Mouse (Mus musculus) kidney, postnatal 25 days (tissue): ENCODE measurements around the gene B3gnt2.

Source experiments
- DNase-seq, 2 experiments: peaks; one replicate each; pipeline ENCODE4 v3.0.0; 2021; ENCODE audit warnings: mixed read lengths in 2 of 2

The B3gnt2 gene

DNA sequence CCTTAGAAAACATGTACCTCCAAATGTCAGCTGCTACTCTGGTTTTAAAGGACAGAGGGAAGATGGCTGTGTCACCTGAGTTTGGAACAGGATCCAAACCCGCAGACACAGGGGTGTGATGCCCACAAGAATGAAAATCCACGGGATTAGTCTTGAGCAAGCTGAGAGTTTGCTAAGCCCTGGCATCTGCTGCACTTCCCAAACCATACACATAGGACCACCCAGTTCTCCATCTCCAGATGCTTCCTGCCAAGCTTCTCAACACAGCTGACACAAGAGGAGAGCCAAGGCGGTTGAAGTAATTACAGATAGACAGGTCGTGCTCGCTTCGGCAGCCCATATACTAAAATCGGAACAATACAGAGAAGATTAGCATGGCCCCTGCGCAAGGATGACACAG, 7.8 kb upstream of the B3gnt2 start:
- no peak for DNase-seq

GRCm38 (mm10) chr11:22867691-22868090, 6.9 kb upstream of the B3gnt2 start:
- DNase-seq = no peak

- DNase-seq = no peak
Observed at GRCm38 (mm10) chr11:22865635-22866246, 5.0 kb upstream of the B3gnt2 start.

GRCm38 (mm10) chr11:22864305-22865060, 3.7 kb upstream of the B3gnt2 start:
- no peak for DNase-seq

- peak in 1 of 2 experiments; percentile 49 for DNase-seq
Observed at GRCm38 (mm10) chr11:22863581-22863980, 2.8 kb upstream of the B3gnt2 start.

GRCm38 (mm10) chr11:22861315-22861714, 554 bp upstream of the B3gnt2 start:
- DNase-seq = no peak

- peak; percentile 93 to 96 for DNase-seq
Observed at GRCm38 (mm10) chr11:22859633-22860334, 977 bp downstream of the B3gnt2 start.

DNA sequence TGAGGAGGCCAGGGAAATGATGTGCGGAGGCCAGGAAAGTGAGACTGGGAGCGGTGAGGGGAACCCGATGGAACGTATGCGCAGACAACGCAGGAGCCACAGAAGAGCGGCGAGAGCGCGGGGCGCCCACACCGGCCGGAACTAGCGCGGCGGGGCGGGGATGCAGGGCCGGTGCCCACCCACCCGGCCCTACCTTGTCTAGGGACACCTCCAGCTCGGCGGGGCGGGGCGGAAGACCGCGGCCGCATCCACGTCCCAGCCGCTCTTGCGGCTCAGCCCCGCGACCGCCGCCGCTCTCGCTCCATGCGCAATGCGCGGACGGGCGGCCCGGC, 1.5 kb downstream of the B3gnt2 start:
- no peak for DNase-seq

- DNase-seq = peak; percentile 81 to 82
Observed at GRCm38 (mm10) chr11:22858441-22859300, 2.1 kb downstream of the B3gnt2 start.

DNA sequence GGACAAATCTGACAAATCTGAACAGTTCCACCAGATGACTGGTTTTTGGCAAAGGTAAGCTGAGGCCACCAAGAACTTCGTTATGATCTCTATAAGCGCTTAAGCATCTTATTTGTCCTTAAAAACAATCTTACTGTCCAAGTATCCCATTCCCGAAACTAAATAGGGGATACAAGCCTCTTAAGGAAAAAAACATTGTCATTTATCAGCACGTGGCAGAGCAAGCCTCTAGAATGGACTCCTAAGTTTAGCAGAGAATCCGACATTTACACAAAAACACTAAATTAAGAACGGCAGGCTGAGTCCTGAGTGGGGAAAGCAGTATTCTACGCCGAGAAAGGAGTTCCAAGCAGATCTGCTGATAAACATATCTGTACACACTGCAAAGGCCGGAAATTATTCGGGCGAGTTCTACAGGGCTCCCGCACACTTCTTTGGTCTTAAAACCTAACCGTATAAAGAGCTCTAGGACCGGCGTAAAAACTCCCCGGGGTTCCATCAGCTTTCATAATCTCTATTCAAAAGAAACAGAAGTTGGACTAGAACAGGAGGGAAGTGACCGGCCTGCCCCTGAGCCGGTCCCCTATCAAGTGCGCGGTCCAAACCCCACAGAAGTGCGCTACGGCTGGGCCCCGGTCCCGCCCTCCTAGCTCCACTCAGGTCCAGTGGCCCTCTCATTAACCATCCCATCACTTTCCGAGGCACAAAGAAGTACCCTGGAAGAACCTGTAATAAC, 2.9 kb downstream of the B3gnt2 start:
- DNase-seq = peak; percentile 49 to 66

GRCm38 (mm10) chr11:22857106-22857704, 3.6 kb downstream of the B3gnt2 start:
- no peak for DNase-seq

DNA sequence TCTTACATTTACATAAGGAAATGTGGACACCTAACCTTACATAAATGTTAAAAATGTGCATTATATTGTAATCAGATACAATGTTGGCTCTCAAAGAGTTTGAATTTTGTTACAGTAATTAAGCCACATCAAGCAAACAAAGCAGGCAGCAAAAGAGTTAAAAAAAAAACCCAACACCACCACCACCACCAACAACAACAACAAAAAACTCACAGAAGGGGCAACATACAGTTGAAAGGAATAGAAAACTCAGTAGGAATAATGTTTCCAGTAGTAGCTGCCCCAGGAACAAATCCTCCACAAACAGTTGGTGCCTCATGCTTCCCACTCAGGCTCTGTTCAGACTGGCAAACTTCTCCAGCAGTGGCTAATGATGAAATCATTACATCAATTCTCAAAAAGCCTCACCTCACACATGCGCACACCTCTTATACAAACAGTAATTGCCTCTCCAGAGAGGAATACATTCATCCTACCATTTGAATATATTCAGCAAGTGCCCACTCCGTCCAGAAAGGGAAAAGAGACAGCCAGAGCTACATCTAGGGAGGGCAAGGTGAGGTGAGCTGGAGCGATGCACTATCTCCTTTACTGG, 4.3 kb downstream of the B3gnt2 start:
- no peak for DNase-seq

GRCm38 (mm10) chr11:22854571-22854970, 6.2 kb downstream of the B3gnt2 start:
- peak in 1 of 2 experiments; percentile 45 for DNase-seq

DNA sequence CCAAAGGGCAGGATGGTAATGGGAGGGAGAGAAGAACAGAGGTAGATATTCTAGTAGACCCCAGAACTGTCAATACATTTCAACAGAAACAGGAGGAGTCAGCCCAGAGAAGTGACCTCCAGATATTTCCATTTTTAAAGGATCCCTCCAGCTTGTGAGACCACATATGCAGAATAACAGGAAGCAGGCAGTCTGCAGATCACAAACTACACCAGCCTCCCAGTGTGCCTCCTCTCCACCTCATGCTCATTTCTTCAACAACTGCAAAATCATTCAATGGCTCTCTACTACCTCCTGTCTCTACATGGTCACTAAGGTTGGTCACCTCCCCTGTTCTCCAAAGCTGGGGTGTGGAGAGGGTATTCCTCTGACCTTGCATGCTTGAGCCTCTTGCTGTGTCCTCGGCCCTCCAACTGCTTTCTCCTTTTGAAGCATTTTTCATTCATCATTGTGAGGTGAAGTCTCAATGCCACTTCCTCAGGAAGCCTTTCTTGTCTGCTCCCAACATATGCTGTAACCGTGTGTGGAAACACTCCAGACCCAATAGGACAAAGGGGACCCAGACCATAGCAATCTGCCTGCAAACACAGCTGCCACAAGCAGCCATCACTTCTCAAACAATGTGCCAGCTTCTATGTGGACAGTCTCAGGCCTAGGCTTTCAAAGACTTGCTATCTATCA, 7.1 kb downstream of the B3gnt2 start:
- DNase-seq = no peak

GRCm38 (mm10) chr11:22852510-22852909, 8.3 kb downstream of the B3gnt2 start:
- DNase-seq = no peak

DNA sequence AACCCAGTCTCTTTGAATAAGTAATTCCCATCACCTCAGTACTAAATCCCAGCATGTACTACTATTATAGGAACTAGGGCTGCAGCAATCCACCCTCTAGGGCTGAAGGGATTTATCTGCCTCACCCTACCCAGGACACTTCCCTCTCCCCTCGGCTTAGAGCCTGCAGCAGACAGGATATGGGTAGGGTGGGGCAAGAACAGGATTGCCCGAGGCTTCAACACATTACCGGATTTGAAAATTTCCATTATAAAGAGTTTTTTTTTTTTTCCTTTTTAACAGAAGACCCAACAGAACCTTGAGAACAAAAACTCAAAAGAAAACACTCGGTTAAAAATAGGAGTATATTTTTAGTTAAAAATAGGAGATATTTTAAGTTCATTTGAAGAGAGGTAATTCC, 9.3 kb downstream of the B3gnt2 start:
- DNase-seq = peak in 1 of 2 experiments; percentile 64

DNA sequence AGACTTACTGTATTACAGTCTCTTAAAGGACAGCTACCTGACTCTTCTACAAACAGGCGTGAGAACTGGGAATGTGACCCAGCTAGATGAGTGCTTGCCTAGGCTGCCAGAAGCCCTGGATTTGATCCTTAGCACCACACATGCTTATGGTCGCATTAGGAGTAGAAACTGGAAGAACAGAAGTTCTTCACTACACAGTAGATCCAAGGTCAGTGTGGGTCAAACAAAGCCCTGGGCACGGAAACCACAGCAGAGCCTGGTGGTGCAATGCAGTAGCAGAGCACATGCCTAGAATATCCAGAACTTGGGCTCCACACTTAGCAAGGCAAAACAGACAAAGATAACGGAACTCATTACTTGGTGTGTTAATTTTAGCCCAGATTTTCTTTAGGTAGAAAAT, 10.7 kb downstream of the B3gnt2 start:
- DNase-seq = peak; percentile 68 to 84

DNA sequence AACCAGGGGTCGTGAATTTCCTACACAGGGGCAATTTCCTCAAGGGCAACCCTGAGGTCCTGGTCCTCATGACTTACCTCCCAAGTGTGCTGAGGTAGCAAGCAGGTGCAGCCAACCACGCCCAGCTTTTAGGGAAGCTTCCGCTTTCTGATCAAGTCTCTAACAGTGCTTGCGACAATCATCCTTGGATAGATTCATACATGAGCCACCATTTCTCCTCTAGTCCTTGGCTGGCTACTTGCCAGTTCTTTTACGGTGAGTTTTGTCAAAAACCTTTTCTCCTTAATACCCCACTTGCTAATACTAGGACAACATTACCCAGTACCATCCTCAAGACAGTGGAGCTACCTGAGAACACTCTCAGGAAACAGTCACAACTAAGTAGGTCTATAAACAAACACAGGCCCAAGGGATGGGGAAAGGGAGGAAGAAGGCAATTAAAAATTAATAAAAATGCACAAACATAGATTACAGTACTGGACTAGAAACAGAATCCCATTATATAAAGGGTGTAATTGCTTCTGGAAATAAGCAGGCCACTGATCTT, 12.0 kb downstream of the B3gnt2 start:
- no peak for DNase-seq

DNA sequence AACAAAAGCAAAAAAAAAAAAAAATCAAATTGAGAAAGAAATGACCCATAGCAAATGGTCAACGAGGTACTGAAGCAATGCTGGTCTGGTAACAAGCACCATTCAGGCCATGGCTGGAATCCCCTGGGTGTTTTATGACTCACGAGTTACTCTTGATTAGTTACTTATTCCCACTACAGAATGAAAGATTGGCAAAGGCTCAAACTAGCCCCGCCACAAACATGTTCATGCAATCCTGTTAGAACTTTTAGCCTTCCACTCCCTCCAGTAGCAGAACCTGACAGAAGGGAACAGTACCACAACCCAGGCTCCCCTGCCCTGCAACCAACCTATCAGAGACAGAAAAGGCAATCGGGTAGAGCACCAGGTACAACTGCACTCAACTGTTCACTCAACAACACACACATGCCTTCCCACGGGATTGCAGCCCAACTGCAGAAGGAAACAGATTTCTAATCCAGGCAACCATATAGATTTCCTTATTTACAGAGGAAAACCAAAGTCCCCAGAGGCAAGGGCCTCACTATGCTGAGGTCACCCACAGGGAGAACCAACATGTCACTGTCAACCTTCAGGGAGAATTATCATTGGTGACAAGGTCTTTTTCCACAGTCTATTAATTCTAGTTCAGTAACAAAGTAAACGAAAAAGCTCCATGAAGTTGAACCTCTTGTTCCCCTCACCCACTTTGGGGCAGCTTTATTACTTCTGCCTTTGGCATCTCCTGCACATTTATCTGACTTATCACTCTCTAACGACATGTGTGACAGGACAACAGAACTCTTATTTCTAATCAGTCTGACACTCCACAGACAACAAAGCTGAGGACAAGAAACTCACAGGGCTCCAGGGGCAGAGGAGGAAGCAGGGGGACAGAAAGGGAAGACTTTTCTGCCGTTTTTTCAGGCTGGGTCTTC, 12.8 kb downstream of the B3gnt2 start:
- peak; percentile 81 to 88 for DNase-seq
